In genomic region chr14:53777375-53777774, GRCm38 (mm10) we compare ENCODE assay signal across 13 mouse cellular contexts.
"Had no signal": no experiment of that assay in that cellular context is flagged by ENCODE, and none has a peak within 500 bp of the region (broad histone marks: within the 10 kb centered on the region; RNA-seq: fewer than 3 reads in every experiment).

No protein-coding gene starts in this region.

- H3K4me1 ChIP-seq: liver, embryonic 13.5 days; liver, embryonic 15.5 days; lung, embryonic 15.5 days; midbrain, embryonic 13.5 days; neural tube, embryonic 12.5 days; stomach, embryonic 15.5 days had no signal

- H3K27ac ChIP-seq: liver, embryonic 13.5 days; liver, embryonic 15.5 days; lung, embryonic 15.5 days; macrophage; midbrain, embryonic 13.5 days; neural tube, embryonic 12.5 days; stomach, embryonic 15.5 days; stomach, postnatal 0 days had no signal

- H3K4me2 ChIP-seq: liver, embryonic 11.5 days; liver, embryonic 13.5 days; liver, embryonic 15.5 days; lung, embryonic 15.5 days; midbrain, embryonic 11.5 days; midbrain, embryonic 13.5 days; neural tube, embryonic 12.5 days; stomach, embryonic 15.5 days had no signal

- H3K9me3 ChIP-seq: liver, embryonic 13.5 days; liver, embryonic 15.5 days; lung, embryonic 15.5 days; megakaryocyte, embryonic 14.5 days; midbrain, embryonic 13.5 days; neural tube, embryonic 12.5 days; stomach, embryonic 15.5 days had no signal

- DNase-seq: liver, embryonic 13.5 days had no signal

- ATAC-seq: liver, postnatal 0 days; lung, postnatal 0 days had no signal

- H3K36me3 ChIP-seq: liver, embryonic 13.5 days; liver, embryonic 15.5 days; lung, embryonic 15.5 days; midbrain, embryonic 13.5 days; neural tube, embryonic 12.5 days; stomach, embryonic 15.5 days had no signal

- H3K9ac ChIP-seq: liver, embryonic 13.5 days; liver, embryonic 15.5 days; liver, postnatal 0 days; lung, embryonic 15.5 days; midbrain, embryonic 13.5 days; neural tube, embryonic 12.5 days; stomach, embryonic 15.5 days had no signal

- H3K4me3 ChIP-seq: liver, embryonic 13.5 days; liver, embryonic 15.5 days; lung, embryonic 15.5 days; megakaryocyte, embryonic 14.5 days; midbrain, embryonic 13.5 days; neural tube, embryonic 12.5 days; stomach, embryonic 15.5 days had no signal

- H3K27me3 ChIP-seq: liver, embryonic 13.5 days; liver, embryonic 15.5 days; lung, embryonic 15.5 days; megakaryocyte, embryonic 14.5 days; midbrain, embryonic 13.5 days; neural tube, embryonic 12.5 days; stomach, embryonic 15.5 days had no signal
